Mouse (Mus musculus): ENCODE measurements around the gene Pts. TPM values are rescaled to one million over a fixed set of nuclear protein-coding genes. Genes with fewer than 3 reads are reported as not detected.

The Pts gene
- polyA plus RNA-seq, 1 experiment, result 52.3 TPM

GRCm38 (mm10) chr9:50477270-50477669 lies 51.3 kb downstream of the Pts start:
- TF ChIP-seq POLR2A (IDR thresholded peaks at IDR 0.05; ENCODE audit: borderline replicate concordance, low read depth, low read length), result no peak
- TF ChIP-seq CTCF (IDR thresholded peaks at IDR 0.05; ENCODE audit: low read depth, low read length), result no peak
- H3K27ac ChIP-seq (ENCODE audit: insufficient read depth, low read depth, low read length), result no peak overlapping the region

GRCm38 (mm10) chr9:50476651-50477050 lies 51.9 kb downstream of the Pts start:
- TF ChIP-seq CTCF (IDR thresholded peaks at IDR 0.05; ENCODE audit: low read depth, low read length), result no peak
- no peak for TF ChIP-seq POLR2A (IDR thresholded peaks at IDR 0.05; ENCODE audit: borderline replicate concordance, low read depth, low read length)
- Histone ChIP-seq H3K4me1 (ENCODE audit: control insufficient read depth, insufficient read depth, low read length) (peaks cover 19% of the 10 kb centered on the region), H3K4me3 (ENCODE audit: insufficient read depth, low read length) (no peak overlapping the region), H3K27ac (ENCODE audit: insufficient read depth, low read depth, low read length) (no peak overlapping the region)

More at GRCm38 (mm10) chr9:50477270-50477669, 51.3 kb downstream of the Pts start:
- H3K4me3 ChIP-seq (ENCODE audit: insufficient read depth, low read length), result no peak overlapping the region
- peaks cover 19% of the 10 kb centered on the region for H3K4me1 ChIP-seq (ENCODE audit: control insufficient read depth, insufficient read depth, low read length)

GRCm38 (mm10) chr9:50475745-50476144 lies 52.8 kb downstream of the Pts start:
- TF ChIP-seq CTCF (IDR thresholded peaks at IDR 0.05; ENCODE audit: low read depth, low read length), result no peak
- TF ChIP-seq POLR2A (IDR thresholded peaks at IDR 0.05; ENCODE audit: borderline replicate concordance, low read depth, low read length), result no peak
- H3K4me1 ChIP-seq (ENCODE audit: control insufficient read depth, insufficient read depth, low read length), result peaks cover 27% of the 10 kb centered on the region

GRCm38 (mm10) chr9:50475318-50475717 lies 53.2 kb downstream of the Pts start:
- no peak for TF ChIP-seq POLR2A (IDR thresholded peaks at IDR 0.05; ENCODE audit: borderline replicate concordance, low read depth, low read length)
- no peak for TF ChIP-seq CTCF (IDR thresholded peaks at IDR 0.05; ENCODE audit: low read depth, low read length)
- H3K4me1 ChIP-seq (ENCODE audit: control insufficient read depth, insufficient read depth, low read length), result peaks cover 30% of the 10 kb centered on the region
- no peak overlapping the region for H3K4me3 ChIP-seq (ENCODE audit: insufficient read depth, low read length)
- H3K27ac ChIP-seq (ENCODE audit: insufficient read depth, low read depth, low read length), result no peak overlapping the region

More at GRCm38 (mm10) chr9:50475745-50476144, 52.8 kb downstream of the Pts start:
- no peak overlapping the region for H3K4me3 ChIP-seq (ENCODE audit: insufficient read depth, low read length)
- no peak overlapping the region for H3K27ac ChIP-seq (ENCODE audit: insufficient read depth, low read depth, low read length)

Other genes with a start within 250 kb of the Pts start
- 2,199 and 2,358 TPM in 2 replicates for gene Rpl10-ps3, start 183.8 kb downstream of the Pts start, polyA plus RNA-seq (2012; ENCODE audit: insufficient read depth, insufficient read length, missing spikeins)
- gene Plet1, start 34.2 kb downstream of the Pts start, polyA plus RNA-seq (2012; ENCODE audit: insufficient read depth, insufficient read length, missing spikeins), result not detected in 2 replicates
- gene Il18, start 26.1 kb upstream of the Pts start, polyA plus RNA-seq (2012; ENCODE audit: insufficient read depth, insufficient read length, missing spikeins), result 27.7 and 33.7 TPM in 2 replicates
- 3.4 and 5.0 TPM in 2 replicates for gene Bco2, start 26.5 kb upstream of the Pts start, polyA plus RNA-seq (2012; ENCODE audit: insufficient read depth, insufficient read length, missing spikeins)
- not detected in 2 replicates for gene Tex12, start 32.6 kb upstream of the Pts start, polyA plus RNA-seq (2012; ENCODE audit: insufficient read depth, insufficient read length, missing spikeins)
- 133 and 155 TPM in 2 replicates for gene Sdhd, start 75.1 kb upstream of the Pts start, polyA plus RNA-seq (2012; ENCODE audit: insufficient read depth, insufficient read length, missing spikeins)
- gene Timm8b, start 75.2 kb upstream of the Pts start, polyA plus RNA-seq (2012; ENCODE audit: insufficient read depth, insufficient read length, missing spikeins), result 56.0 and 61.1 TPM in 2 replicates
- gene Pih1d2, start 88.6 kb upstream of the Pts start, polyA plus RNA-seq (2012; ENCODE audit: insufficient read depth, insufficient read length, missing spikeins), result 0.55 TPM in 1 of 2 replicates, not detected in the other
- 14.4 and 19.0 TPM in 2 replicates for gene Nkapd1, start 88.7 kb upstream of the Pts start, polyA plus RNA-seq (2012; ENCODE audit: insufficient read depth, insufficient read length, missing spikeins)
- 29.3 and 32.1 TPM in 2 replicates for gene Dlat, start 131.1 kb upstream of the Pts start, polyA plus RNA-seq (2012; ENCODE audit: insufficient read depth, insufficient read length, missing spikeins)
- not detected in 2 replicates for gene Dixdc1, start 210.8 kb upstream of the Pts start, polyA plus RNA-seq (2012; ENCODE audit: insufficient read depth, insufficient read length, missing spikeins)
- gene 2310030G06Rik, start 217.8 kb upstream of the Pts start, polyA plus RNA-seq (2012; ENCODE audit: insufficient read depth, insufficient read length, missing spikeins), result not detected in 2 replicates
- 2.4 and 3.0 TPM in 2 replicates for gene Cryab, start 222.6 kb upstream of the Pts start, polyA plus RNA-seq (2012; ENCODE audit: insufficient read depth, insufficient read length, missing spikeins)
- not detected in 2 replicates for gene Hspb2, start 223.6 kb upstream of the Pts start, polyA plus RNA-seq (2012; ENCODE audit: insufficient read depth, insufficient read length, missing spikeins)
- 9.3 and 9.5 TPM in 2 replicates for gene Fdxacb1, start 239.5 kb upstream of the Pts start, polyA plus RNA-seq (2012; ENCODE audit: insufficient read depth, insufficient read length, missing spikeins)
- gene Alg9, start 246.3 kb upstream of the Pts start, polyA plus RNA-seq (2012; ENCODE audit: insufficient read depth, insufficient read length, missing spikeins), result 17.7 and 20.0 TPM in 2 replicates
- 47.7 and 48.7 TPM in 2 replicates for gene 1110032A03Rik, start 246.8 kb upstream of the Pts start, polyA plus RNA-seq (2012; ENCODE audit: insufficient read depth, insufficient read length, missing spikeins)